Mouse (Mus musculus): ENCODE measurements at regions not wholly inside any gene's neighbourhood (a gene's known extent, or its start where the extent isn't known, plus 50 kb on each side); places are given as distances from the start of the nearest gene placed in this dataset.

DNA sequence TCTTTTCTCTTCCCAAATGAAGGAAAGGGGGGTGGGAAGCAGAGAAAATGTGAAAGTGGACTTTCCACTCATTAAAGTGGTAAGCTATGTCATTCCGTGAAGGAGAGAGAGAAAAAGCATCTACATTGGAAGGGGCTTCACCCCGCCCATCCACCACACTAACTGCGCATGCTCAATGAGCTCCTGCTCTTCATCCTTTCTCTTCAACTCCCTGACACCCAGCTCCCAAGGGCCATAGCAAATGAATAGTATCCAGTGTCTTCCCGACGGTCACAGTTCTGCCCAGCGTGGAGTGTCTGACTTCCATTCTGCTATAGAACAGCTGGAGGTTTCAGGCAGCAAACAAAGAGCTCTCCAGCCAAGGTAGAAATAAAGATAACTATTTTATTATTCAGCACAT is 233.5 kb downstream of the Pik3r1 start:
- Histone ChIP-seq H3K4me1 (replicated peaks) (peaks cover 3% of the 10 kb centered on the region; the same call in 1 of the 2 replicates), H3K4me2 (no peak overlapping the region), H3K27ac (no peak overlapping the region), H3K9me3 (replicated peaks) (no peaks in the 10 kb centered on the region), H3K36me3 (no peaks in the 10 kb centered on the region), H3K4me3 (no peak overlapping the region), H3K9ac (no peak overlapping the region), H3K27me3 (no peaks in the 10 kb centered on the region)
- no peak for ATAC-seq (replicated peaks; ENCODE audit: insufficient number of reproducible peaks, insufficient read depth, low FRiP score, low read depth)
- 63% methylated on average over 6 of the region's 6 CpGs for WGBS

DNA sequence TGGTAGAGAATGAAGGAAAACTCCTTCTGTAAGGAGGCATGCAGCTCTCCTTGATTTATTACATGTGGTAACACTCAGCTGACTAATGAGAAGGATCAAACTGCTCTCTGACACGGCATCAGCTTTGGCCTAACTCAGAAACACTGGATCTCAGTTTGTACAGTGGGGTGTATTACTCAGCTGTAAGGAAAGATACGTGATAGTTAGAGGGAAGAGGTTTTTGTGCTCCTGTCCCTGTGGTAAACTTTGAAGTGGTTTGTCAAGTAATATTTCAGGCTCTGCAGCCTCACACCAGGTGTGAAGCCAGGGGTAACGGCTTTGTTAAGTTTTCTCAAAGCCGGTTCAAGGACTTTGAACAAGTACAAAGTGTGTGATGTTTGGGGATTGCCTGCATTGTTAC is 235.1 kb downstream of the Pik3r1 start:
- ATAC-seq (replicated peaks; ENCODE audit: insufficient number of reproducible peaks, insufficient read depth, low FRiP score, low read depth): no peak
- Histone ChIP-seq H3K9me3 (replicated peaks) (no peaks in the 10 kb centered on the region), H3K9ac (no peak overlapping the region), H3K36me3 (no peaks in the 10 kb centered on the region), H3K4me2 (no peak overlapping the region), H3K4me1 (replicated peaks) (peaks cover 3% of the 10 kb centered on the region; the same call in 1 of the 2 replicates), H3K27ac (no peak overlapping the region), H3K4me3 (no peak overlapping the region), H3K27me3 (no peaks in the 10 kb centered on the region)
- WGBS: 68% methylated on average over 4 of the region's 4 CpGs

DNA sequence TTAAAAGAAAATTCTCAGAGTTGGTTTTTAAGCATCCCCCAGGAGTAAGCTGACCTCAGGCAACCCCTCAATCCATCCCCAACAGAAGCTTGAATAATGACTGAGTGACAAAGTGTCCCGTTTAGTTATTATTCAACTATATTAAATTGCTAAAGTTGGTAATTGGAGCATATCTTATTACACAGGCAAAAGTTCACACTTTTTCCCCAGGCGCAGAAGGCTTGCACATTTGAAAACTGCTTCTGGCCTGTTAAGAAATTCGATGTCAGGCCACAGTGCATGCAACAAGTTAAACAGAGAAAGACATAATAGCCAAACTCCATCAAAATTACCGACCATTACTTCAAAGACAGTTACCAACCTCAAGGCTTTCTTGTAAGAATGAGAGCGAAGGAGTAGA is 240.3 kb downstream of the Pik3r1 start:
- no peak overlapping the region for H3K4me2 ChIP-seq
- no peak overlapping the region for H3K4me3 ChIP-seq
- H3K9ac ChIP-seq: no peak overlapping the region
- 79% methylated on average over 5 of the region's 5 CpGs for WGBS
- no peak overlapping the region for H3K27ac ChIP-seq
- no peaks in the 10 kb centered on the region for H3K36me3 ChIP-seq
- H3K27me3 ChIP-seq: no peaks in the 10 kb centered on the region
- ATAC-seq (replicated peaks; ENCODE audit: insufficient number of reproducible peaks, insufficient read depth, low FRiP score, low read depth): no peak
- no peaks in the 10 kb centered on the region for H3K9me3 ChIP-seq (replicated peaks)
- no peaks in the 10 kb centered on the region for H3K4me1 ChIP-seq (replicated peaks)

DNA sequence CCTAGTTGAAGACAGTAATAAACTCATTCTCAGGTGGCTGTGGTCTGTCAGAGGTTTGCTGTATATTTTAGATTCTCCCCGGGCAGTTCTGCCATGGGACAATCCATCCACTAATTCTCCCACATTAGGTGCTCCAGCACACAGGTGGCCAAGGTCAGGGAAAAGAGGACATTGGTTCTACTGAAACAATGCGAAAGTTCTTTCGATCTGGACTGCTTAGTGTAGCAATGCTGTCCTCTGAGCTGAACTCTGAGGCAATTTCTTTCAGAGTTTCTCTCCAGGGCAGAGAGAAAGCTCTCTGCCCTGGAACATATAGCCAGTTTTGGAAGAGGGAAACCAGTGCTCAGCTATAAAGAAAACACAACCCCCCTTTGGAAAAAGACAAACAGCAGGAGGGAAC is 243.2 kb downstream of the Pik3r1 start:
- no peaks in the 10 kb centered on the region for H3K4me1 ChIP-seq (replicated peaks)
- H3K27me3 ChIP-seq: no peaks in the 10 kb centered on the region
- no peak overlapping the region for H3K9ac ChIP-seq

DNA sequence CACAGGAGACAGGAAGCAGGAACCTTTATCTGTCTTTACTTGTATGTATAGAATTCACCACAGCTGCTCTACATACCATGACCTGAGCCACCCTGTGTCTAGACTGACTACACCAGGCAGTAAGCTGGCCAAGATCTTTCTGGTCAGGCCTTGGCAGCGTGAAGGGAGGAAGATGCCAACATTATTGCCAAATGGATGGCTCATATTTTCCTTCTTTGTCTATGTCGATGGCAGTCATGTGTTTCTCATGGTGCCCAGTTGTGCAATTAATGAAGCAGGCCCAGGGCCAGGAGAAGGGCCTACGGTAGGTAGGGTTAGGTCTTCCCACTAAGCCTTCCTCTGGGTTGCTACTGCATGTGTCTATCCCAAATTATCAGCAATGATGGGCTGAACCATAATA is 243.8 kb downstream of the Pik3r1 start:
- no peak overlapping the region for H3K4me3 ChIP-seq
- H3K27me3 ChIP-seq: no peaks in the 10 kb centered on the region
- H3K9ac ChIP-seq: no peak overlapping the region
- H3K4me2 ChIP-seq: no peak overlapping the region
- no peaks in the 10 kb centered on the region for H3K36me3 ChIP-seq
- WGBS: 75% methylated on average over 3 of the region's 3 CpGs
- no peaks in the 10 kb centered on the region for H3K9me3 ChIP-seq (replicated peaks)
- no peaks in the 10 kb centered on the region for H3K4me1 ChIP-seq (replicated peaks)
- no peak for ATAC-seq (replicated peaks; ENCODE audit: insufficient number of reproducible peaks, insufficient read depth, low FRiP score, low read depth)
- H3K27ac ChIP-seq: no peak overlapping the region

More for the DNA sequence above, 243.2 kb downstream of the Pik3r1 start:
- H3K4me3 ChIP-seq: no peak overlapping the region
- no peak for ATAC-seq (replicated peaks; ENCODE audit: insufficient number of reproducible peaks, insufficient read depth, low FRiP score, low read depth)
- H3K36me3 ChIP-seq: no peaks in the 10 kb centered on the region
- 89% methylated on average over 3 of the region's 3 CpGs for WGBS
- H3K27ac ChIP-seq: no peak overlapping the region
- H3K9me3 ChIP-seq (replicated peaks): no peaks in the 10 kb centered on the region
- no peak overlapping the region for H3K4me2 ChIP-seq

DNA sequence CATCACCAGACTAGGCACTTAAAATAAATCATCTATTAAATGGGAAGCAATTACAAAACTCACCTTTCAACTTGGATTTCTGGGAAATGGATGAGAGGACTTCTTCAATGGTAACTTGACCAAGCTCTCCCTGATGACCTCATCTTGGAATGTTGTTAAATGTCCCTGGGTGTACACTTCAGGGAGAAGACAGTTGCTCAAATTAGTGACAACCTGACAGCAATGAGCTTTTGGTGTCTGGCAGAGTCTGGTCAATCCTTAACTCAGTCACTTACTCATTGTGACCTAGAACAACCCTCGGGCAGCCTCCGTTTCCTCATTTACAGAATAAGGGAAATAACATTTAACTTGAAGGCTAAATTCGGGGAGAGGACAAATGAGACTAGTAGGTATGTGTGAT is 244.5 kb downstream of the Pik3r1 start:
- H3K27me3 ChIP-seq: no peaks in the 10 kb centered on the region
- 72% methylated on average over 3 of the region's 3 CpGs for WGBS

DNA sequence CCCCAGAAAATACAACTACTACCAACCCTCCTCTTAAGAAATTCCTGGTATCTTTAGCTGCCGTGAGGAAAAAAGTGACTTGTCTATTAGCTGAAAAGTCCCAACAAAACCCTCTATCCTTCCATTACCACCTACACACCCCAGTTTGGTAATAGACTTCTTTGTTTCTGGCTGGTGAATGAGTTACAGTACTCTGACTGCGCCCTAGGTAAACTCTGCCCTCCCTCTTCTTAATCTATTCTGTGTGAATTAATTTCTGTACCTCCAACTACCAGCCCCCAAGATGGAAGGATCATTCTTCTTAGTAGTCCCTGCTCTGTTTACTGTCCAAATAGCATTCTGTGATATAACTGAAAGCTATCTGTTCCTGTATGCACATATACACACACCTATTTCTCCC is 245.4 kb downstream of the Pik3r1 start:
- no peak overlapping the region for H3K9ac ChIP-seq
- WGBS: 75% methylated on average over 2 of the region's 2 CpGs
- H3K9me3 ChIP-seq (replicated peaks): no peaks in the 10 kb centered on the region
- no peaks in the 10 kb centered on the region for H3K4me1 ChIP-seq (replicated peaks)
- no peak overlapping the region for H3K4me3 ChIP-seq
- H3K27me3 ChIP-seq: no peaks in the 10 kb centered on the region
- H3K4me2 ChIP-seq: no peak overlapping the region
- no peak for ATAC-seq (replicated peaks; ENCODE audit: insufficient number of reproducible peaks, insufficient read depth, low FRiP score, low read depth)
- H3K36me3 ChIP-seq: no peaks in the 10 kb centered on the region
- H3K27ac ChIP-seq: no peak overlapping the region

More for the DNA sequence above, 244.5 kb downstream of the Pik3r1 start:
- no peak for ATAC-seq (replicated peaks; ENCODE audit: insufficient number of reproducible peaks, insufficient read depth, low FRiP score, low read depth)
- Histone ChIP-seq H3K4me1 (replicated peaks) (no peaks in the 10 kb centered on the region), H3K36me3 (no peaks in the 10 kb centered on the region), H3K9me3 (replicated peaks) (no peaks in the 10 kb centered on the region), H3K4me2 (no peak overlapping the region), H3K9ac (no peak overlapping the region), H3K4me3 (no peak overlapping the region), H3K27ac (no peak overlapping the region)

DNA sequence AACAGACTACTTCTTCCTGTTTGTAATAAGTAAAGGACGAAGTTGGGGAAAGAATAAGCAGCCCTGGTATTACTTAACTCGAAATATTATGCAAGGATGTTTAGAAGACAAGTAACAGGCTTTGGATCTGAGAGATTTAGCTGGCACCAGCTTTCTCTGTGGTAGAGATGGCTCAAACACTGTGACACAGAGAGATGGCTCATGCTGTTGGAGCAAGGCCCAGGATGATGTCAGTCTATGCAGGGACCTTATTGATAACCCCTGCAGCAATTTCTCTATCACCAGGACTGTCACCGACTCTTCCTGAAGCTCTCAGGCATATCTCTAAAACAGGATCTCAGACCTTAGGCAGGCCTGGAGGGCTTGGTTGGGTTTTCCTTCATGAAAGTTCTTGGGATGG is 254.7 kb downstream of the Pik3r1 start:
- no peak for ATAC-seq (replicated peaks; ENCODE audit: insufficient number of reproducible peaks, insufficient read depth, low FRiP score, low read depth)
- Histone ChIP-seq H3K4me2 (no peak overlapping the region), H3K9ac (no peak overlapping the region), H3K4me1 (replicated peaks) (no peaks in the 10 kb centered on the region), H3K9me3 (replicated peaks) (peaks cover 2% of the 10 kb centered on the region; the same call in 1 of the 2 replicates), H3K36me3 (no peaks in the 10 kb centered on the region), H3K27ac (no peak overlapping the region), H3K4me3 (no peak overlapping the region), H3K27me3 (no peaks in the 10 kb centered on the region)
- 44% methylated on average over 3 of the region's 3 CpGs for WGBS

DNA sequence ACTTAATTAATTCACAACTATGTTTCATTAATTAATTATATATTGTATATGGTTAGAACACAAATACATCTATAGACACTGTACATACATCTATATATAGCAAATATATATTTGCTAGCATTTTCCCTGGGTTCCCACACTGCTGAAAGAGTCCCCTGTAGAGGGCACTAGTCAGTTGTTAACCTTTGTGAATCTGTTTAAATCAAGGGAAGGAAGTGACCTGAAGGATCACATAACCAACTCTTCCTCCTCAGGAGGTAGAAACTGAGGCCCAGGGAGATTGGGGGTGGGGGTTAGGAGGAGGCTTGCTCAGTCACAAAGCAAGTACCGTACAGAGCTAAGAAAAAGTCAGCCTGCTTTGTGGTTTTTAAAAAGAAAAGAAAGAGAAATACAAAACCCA is 258.1 kb downstream of the Pik3r1 start:
- H3K9ac ChIP-seq: no peak overlapping the region
- H3K27ac ChIP-seq: no peak overlapping the region
- no peak overlapping the region for H3K4me3 ChIP-seq
- H3K4me1 ChIP-seq (replicated peaks): no peaks in the 10 kb centered on the region
- 48% methylated on average over 1 of the region's 1 CpGs for WGBS
- no peaks in the 10 kb centered on the region for H3K9me3 ChIP-seq (replicated peaks)
- no peaks in the 10 kb centered on the region for H3K36me3 ChIP-seq
- H3K27me3 ChIP-seq: no peaks in the 10 kb centered on the region
- no peak for ATAC-seq (replicated peaks; ENCODE audit: insufficient number of reproducible peaks, insufficient read depth, low FRiP score, low read depth)
- H3K4me2 ChIP-seq: no peak overlapping the region

DNA sequence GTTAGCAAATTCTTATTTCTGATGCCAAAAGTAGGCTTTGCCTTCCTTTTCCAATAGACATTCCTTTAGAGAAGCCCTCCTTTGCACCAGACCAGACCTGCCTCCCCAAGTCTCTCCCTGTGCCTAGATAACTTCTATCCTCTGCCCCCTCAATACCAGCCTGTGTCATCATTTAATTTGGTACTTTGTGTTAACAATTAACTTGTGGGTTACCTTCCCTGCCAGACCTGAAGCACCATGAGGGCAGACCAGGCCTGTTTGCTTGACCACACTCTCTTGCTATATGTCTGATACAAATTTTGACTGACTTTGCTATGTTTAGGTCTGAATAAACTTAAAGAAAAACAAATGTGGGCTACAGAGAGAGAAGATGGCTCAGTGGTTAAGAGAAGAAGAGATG is 259.7 kb downstream of the Pik3r1 start:
- Histone ChIP-seq H3K9ac (no peak overlapping the region), H3K27me3 (no peaks in the 10 kb centered on the region), H3K4me1 (replicated peaks) (no peaks in the 10 kb centered on the region), H3K4me2 (no peak overlapping the region), H3K4me3 (no peak overlapping the region), H3K9me3 (replicated peaks) (no peaks in the 10 kb centered on the region), H3K27ac (no peak overlapping the region), H3K36me3 (no peaks in the 10 kb centered on the region)
- ATAC-seq (replicated peaks; ENCODE audit: insufficient number of reproducible peaks, insufficient read depth, low FRiP score, low read depth): no peak

DNA sequence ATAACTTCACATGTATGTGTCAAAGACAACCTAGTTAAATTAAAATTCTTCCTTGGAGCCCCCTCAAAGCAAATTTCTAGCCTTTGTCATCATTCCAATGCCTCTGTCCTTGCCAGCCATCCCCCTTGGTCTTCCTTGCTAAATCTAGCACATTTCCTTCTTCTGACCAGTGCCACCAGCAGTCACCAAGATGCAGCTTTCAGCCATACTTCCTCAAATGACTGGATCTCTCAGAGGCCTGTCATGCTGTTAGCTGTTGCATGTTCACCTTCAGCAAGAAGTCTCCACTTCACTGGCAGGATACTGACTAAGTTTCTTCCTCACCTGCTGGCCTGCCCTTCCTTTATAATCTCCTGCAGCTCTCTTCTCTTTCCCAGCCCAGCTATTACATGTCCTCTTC is 261.3 kb downstream of the Pik3r1 start:
- Histone ChIP-seq H3K27me3 (no peaks in the 10 kb centered on the region), H3K4me2 (no peak overlapping the region), H3K9me3 (replicated peaks) (no peaks in the 10 kb centered on the region), H3K4me1 (replicated peaks) (no peaks in the 10 kb centered on the region), H3K27ac (no peak overlapping the region), H3K9ac (no peak overlapping the region), H3K4me3 (no peak overlapping the region), H3K36me3 (no peaks in the 10 kb centered on the region)
- ATAC-seq (replicated peaks; ENCODE audit: insufficient number of reproducible peaks, insufficient read depth, low FRiP score, low read depth): no peak

DNA sequence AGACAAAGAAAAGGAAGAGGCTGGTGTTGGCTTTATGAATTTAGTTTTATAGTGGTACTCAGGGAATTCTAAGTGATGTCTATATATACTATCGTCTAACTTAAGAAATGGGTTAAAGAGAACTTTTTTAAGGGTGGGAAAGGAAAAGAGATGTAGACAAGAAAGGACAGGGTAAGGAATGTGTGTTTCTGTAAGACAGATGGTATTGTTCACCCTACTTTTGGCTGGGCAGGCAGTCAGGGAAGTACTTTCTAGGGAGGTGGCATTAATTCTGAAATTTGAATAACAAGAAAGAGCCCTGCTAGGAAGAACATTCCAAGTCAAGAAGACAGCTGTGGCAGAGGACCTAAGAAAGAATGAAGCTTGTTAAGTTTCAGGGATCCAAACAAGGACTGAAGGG is 263.0 kb downstream of the Pik3r1 start:
- no peak overlapping the region for H3K4me3 ChIP-seq
- H3K27me3 ChIP-seq: no peaks in the 10 kb centered on the region
- no peak for ATAC-seq (replicated peaks; ENCODE audit: insufficient number of reproducible peaks, insufficient read depth, low FRiP score, low read depth)
- no peak overlapping the region for H3K9ac ChIP-seq
- no peaks in the 10 kb centered on the region for H3K9me3 ChIP-seq (replicated peaks)
- H3K4me2 ChIP-seq: no peak overlapping the region
- 77% methylated on average over 1 of the region's 1 CpGs for WGBS
- H3K36me3 ChIP-seq: no peaks in the 10 kb centered on the region
- no peaks in the 10 kb centered on the region for H3K4me1 ChIP-seq (replicated peaks)
- H3K27ac ChIP-seq: no peak overlapping the region

DNA sequence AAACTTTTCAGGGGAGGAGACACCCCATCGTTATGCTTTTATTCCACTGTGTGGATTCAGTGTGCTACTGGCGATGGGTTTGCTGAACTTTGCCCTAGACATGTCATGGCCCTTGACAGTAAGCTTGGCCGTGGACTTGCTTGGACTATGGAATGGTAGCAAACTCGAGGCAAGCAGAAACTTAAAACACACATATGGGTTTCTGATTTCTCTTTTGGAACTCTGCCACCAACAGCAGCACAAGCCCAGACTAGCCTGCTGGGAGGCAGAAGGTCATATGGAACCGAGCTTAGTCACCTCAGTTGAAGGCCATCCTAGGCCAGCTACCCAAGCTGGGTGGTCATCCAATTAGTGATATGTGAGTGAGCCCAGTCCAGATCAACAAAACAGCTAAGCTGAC is 263.8 kb downstream of the Pik3r1 start:
- H3K36me3 ChIP-seq: no peaks in the 10 kb centered on the region
- no peak overlapping the region for H3K4me2 ChIP-seq
- H3K27ac ChIP-seq: no peak overlapping the region
- no peaks in the 10 kb centered on the region for H3K4me1 ChIP-seq (replicated peaks)
- H3K9ac ChIP-seq: no peak overlapping the region
- no peak overlapping the region for H3K4me3 ChIP-seq
- 60% methylated on average over 5 of the region's 5 CpGs for WGBS
- no peaks in the 10 kb centered on the region for H3K27me3 ChIP-seq
- H3K9me3 ChIP-seq (replicated peaks): no peaks in the 10 kb centered on the region
- ATAC-seq (replicated peaks; ENCODE audit: insufficient number of reproducible peaks, insufficient read depth, low FRiP score, low read depth): no peak
